Mouse (Mus musculus) liver, adult (tissue): ENCODE results near the gene Gm20890.
"Not testable (repeated sequence)": the region's sequence is repeated elsewhere in the genome, so short reads cannot be mapped to it uniquely, and the experiment has no call there.

Source experiments
- GATA4 ChIP-seq: IDR thresholded peaks from 2 replicates; pipeline ENCODE4 v1.6.1; 2014; ENCODE audit warnings: mild to moderate bottlenecking, low read length; ENCODE audit not compliant: insufficient replicate concordance

Gene Gm20890

DNA sequence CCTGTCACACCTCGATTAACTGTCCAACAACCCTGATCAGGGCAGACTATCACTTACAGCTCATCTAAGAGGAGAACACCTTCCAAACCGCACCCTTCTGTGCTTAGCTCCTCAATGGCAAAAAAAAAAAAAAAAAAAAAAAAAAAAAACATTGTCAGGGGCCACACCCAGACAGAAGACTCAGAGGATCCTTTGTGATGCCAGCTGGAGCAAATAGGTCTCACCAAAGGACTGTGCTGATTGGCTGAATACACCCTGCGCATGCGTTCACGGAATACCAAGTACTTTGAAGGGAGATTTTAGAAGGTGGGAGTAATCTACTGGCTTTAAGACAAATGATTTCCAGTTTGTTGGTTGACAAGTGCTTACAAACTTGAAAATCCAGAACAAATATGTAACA lies at the start of gene Gm20890:
TSS of gene Gm20890 (minus strand) at position 101 of the 400 bp plus-strand sequence.
- TF ChIP-seq GATA4 = not testable (repeated sequence)
